Mouse (Mus musculus) megakaryocyte-erythroid progenitor cell, adult 5-6 weeks (primary cell): Measurements from ENCODE around the gene Scn8a. TPM values are rescaled to one million over a fixed set of nuclear protein-coding genes. Genes with fewer than 3 reads are reported as not detected.

Experiments used
- ATAC-seq: replicated peaks from 2 replicates; pipeline ENCODE4 v1.8.0; 2016; ENCODE audit warnings: mild to moderate bottlenecking, inconsistent platforms; ENCODE audit not compliant: severe bottlenecking, poor library complexity, low FRiP score, low TSS enrichment
- total RNA-seq, 2 experiments: library from RNA; stranded (forward) in 1 of 2; stranded (reverse) in 1 of 2; fragments of 200-1000, 215-1000 nt in 1 of 2; fragments of >200 nt in 1 of 2; fragmentation: Nextera tagmentation in 1 of 2; gene quantifications; 2 replicates each; pipeline ENCODE4 v1.2.3; 2014 to 2017

Gene Scn8a
- total RNA-seq, 2 experiments from 2014 or later: not detected

GRCm38 (mm10) chr15:100871107-100872011 lies 1.7 kb downstream of the Scn8a start:
- no peak for ATAC-seq

GRCm38 (mm10) chr15:100873155-100873554 lies 3.5 kb downstream of the Scn8a start:
- ATAC-seq: peak; percentile 80

- no peak for ATAC-seq
Measured at GRCm38 (mm10) chr15:100879073-100879472, 9.4 kb downstream of the Scn8a start.

GRCm38 (mm10) chr15:100881385-100881784 lies 11.7 kb downstream of the Scn8a start:
- ATAC-seq: no peak

- no peak for ATAC-seq
Measured at GRCm38 (mm10) chr15:100884481-100884880, 14.8 kb downstream of the Scn8a start.

GRCm38 (mm10) chr15:100891962-100892361 lies 22.3 kb downstream of the Scn8a start:
- ATAC-seq: no peak

GRCm38 (mm10) chr15:100896502-100896901 lies 26.8 kb downstream of the Scn8a start:
- ATAC-seq: no peak

- no peak for ATAC-seq
Measured at GRCm38 (mm10) chr15:100903811-100904210, 34.2 kb downstream of the Scn8a start.

- ATAC-seq: no peak
Measured at GRCm38 (mm10) chr15:100905006-100905405, 35.3 kb downstream of the Scn8a start.

GRCm38 (mm10) chr15:100905751-100906150 lies 36.1 kb downstream of the Scn8a start:
- ATAC-seq: no peak

GRCm38 (mm10) chr15:100908817-100909216 lies 39.2 kb downstream of the Scn8a start:
- ATAC-seq: no peak

- no peak for ATAC-seq
Measured at GRCm38 (mm10) chr15:100909734-100910163, 40.1 kb downstream of the Scn8a start.

GRCm38 (mm10) chr15:100910381-100910841 lies 40.8 kb downstream of the Scn8a start:
- ATAC-seq: no peak

- ATAC-seq: no peak
Measured at GRCm38 (mm10) chr15:100912676-100913266, 43.1 kb downstream of the Scn8a start.

GRCm38 (mm10) chr15:100914734-100915242 lies 45.1 kb downstream of the Scn8a start:
- ATAC-seq: no peak

- no peak for ATAC-seq
Measured at GRCm38 (mm10) chr15:100918046-100918445, 48.4 kb downstream of the Scn8a start.

GRCm38 (mm10) chr15:100922210-100922609 lies 52.6 kb downstream of the Scn8a start:
- no peak for ATAC-seq

GRCm38 (mm10) chr15:100923476-100923875 lies 53.8 kb downstream of the Scn8a start:
- no peak for ATAC-seq

- no peak for ATAC-seq
Measured at GRCm38 (mm10) chr15:100924941-100925340, 55.3 kb downstream of the Scn8a start.

GRCm38 (mm10) chr15:100930477-100930876 lies 60.8 kb downstream of the Scn8a start:
- no peak for ATAC-seq
